In the genomic region with DNA sequence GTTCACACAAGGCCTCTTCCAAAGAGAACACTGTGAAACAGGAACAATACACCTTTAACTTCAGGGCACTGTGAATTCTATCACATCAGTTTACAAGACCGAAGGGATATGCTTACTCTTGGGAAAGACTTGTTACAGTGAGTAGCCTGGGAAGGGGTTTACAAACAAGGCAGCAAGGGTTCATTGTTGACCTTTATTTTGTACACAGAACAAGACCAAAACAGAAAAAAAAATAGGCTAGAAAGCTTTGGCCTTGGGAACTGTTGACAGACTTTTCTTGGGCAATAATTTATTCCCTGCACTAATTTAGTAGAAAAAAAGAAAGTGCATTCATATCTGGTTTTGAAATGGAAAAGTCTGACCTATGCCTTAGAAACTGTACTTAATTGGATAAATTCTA, we compare ENCODE assay signal across 13 mouse cellular contexts. TPM values are rescaled to one million over a fixed set of nuclear protein-coding genes. Genes with fewer than 3 reads are reported as not detected.
DNase-seq lines count a peak whose midpoint lies in the region; ATAC-seq lines count a peak whose summit lies in the region.
"Had no signal": no experiment of that assay in that cellular context is flagged by ENCODE, and none has a peak within 500 bp of the region (broad histone marks: within the 10 kb centered on the region; RNA-seq: fewer than 3 reads in every experiment).

No protein-coding gene starts in this region.

- no peak overlapping the region for H3K27ac ChIP-seq in heart, embryonic 13.5 days (replicated peaks)
- no peak overlapping the region for H3K27ac ChIP-seq in heart, embryonic 10.5 days
- no peak overlapping the region for H3K27ac ChIP-seq in midbrain, embryonic 12.5 days (replicated peaks)
- H3K27ac ChIP-seq in midbrain, embryonic 11.5 days (ENCODE audit: low read depth, low read length): no peak overlapping the region
- 0 out of 2 replicates have a peak overlapping the region, but pooled peaks have one; percentile 16 for H3K27ac ChIP-seq in hindbrain, embryonic 14.5 days
- H3K27ac ChIP-seq in neural tube, embryonic 13.5 days (replicated peaks): no peak overlapping the region

- WGBS in heart, embryonic 13.5 days: 61% methylated on average over 1 of the region's 1 CpGs
- WGBS in heart, embryonic 10.5 days: 73% methylated on average over 1 of the region's 1 CpGs
- WGBS in midbrain, embryonic 12.5 days: 89% methylated on average over 1 of the region's 1 CpGs
- WGBS in midbrain, embryonic 11.5 days: 94% methylated on average over 1 of the region's 1 CpGs
- WGBS in hindbrain, embryonic 14.5 days: 69% methylated on average over 1 of the region's 1 CpGs
- 70% methylated on average over 1 of the region's 1 CpGs for WGBS in neural tube, embryonic 13.5 days

- peak overlapping the region; percentile 37; the same call in 1 of the 2 replicates for H3K4me2 ChIP-seq in heart, embryonic 13.5 days
- H3K4me2 ChIP-seq in midbrain, embryonic 12.5 days (replicated peaks): peak overlapping the region; percentile 22
- H3K4me2 ChIP-seq in midbrain, embryonic 11.5 days: no peak overlapping the region
- peak overlapping the region; percentile 33 for H3K4me2 ChIP-seq in hindbrain, embryonic 14.5 days (replicated peaks)
- peak overlapping the region; percentile 90 for H3K4me2 ChIP-seq in neural tube, embryonic 13.5 days

- DNase-seq in heart, embryonic 10.5 days (ENCODE audit: low spot score): no peak
- DNase-seq in midbrain, embryonic 11.5 days (ENCODE audit: low spot score, missing footprints): no peak
- no peak for DNase-seq in hindbrain, embryonic 14.5 days (ENCODE audit: low spot score)
- no peak for DNase-seq in spleen, adult 18-20 months
- DNase-seq in embryo, embryonic 9.5 days (ENCODE audit: extremely low spot score): no peak
- DNase-seq: cerebellum, adult 2 months; kidney, adult 8-10 months; liver had no signal

- no peaks in the 10 kb centered on the region for H3K36me3 ChIP-seq in heart, embryonic 13.5 days
- no peaks in the 10 kb centered on the region for H3K36me3 ChIP-seq in heart, embryonic 10.5 days
- no peaks in the 10 kb centered on the region for H3K36me3 ChIP-seq in midbrain, embryonic 12.5 days
- no peaks in the 10 kb centered on the region for H3K36me3 ChIP-seq in midbrain, embryonic 11.5 days (ENCODE audit: control insufficient read depth, insufficient read depth, low read length)
- H3K36me3 ChIP-seq in hindbrain, embryonic 14.5 days (replicated peaks; ENCODE audit: control insufficient read depth, insufficient read depth): no peaks in the 10 kb centered on the region
- H3K36me3 ChIP-seq in neural tube, embryonic 13.5 days: no peaks in the 10 kb centered on the region

- no peaks in the 10 kb centered on the region for H3K9me3 ChIP-seq in heart, embryonic 13.5 days
- no peaks in the 10 kb centered on the region for H3K9me3 ChIP-seq in heart, embryonic 10.5 days
- H3K9me3 ChIP-seq in midbrain, embryonic 12.5 days: no peaks in the 10 kb centered on the region
- no peaks in the 10 kb centered on the region for H3K9me3 ChIP-seq in midbrain, embryonic 11.5 days (ENCODE audit: control insufficient read depth, low read length)
- no peaks in the 10 kb centered on the region for H3K9me3 ChIP-seq in hindbrain, embryonic 14.5 days (ENCODE audit: control insufficient read depth, low read length)
- no peaks in the 10 kb centered on the region for H3K9me3 ChIP-seq in neural tube, embryonic 13.5 days
- H3K9me3 ChIP-seq: megakaryocyte, embryonic 14.5 days had no signal

- no peaks in the 10 kb centered on the region for H3K27me3 ChIP-seq in heart, embryonic 13.5 days (replicated peaks)
- H3K27me3 ChIP-seq in heart, embryonic 10.5 days (ENCODE audit: insufficient read depth, poor library complexity, severe bottlenecking): no peaks in the 10 kb centered on the region
- no peaks in the 10 kb centered on the region for H3K27me3 ChIP-seq in midbrain, embryonic 12.5 days
- no peaks in the 10 kb centered on the region for H3K27me3 ChIP-seq in midbrain, embryonic 11.5 days (ENCODE audit: control insufficient read depth, insufficient read depth, low read length)
- no peaks in the 10 kb centered on the region for H3K27me3 ChIP-seq in hindbrain, embryonic 14.5 days (ENCODE audit: control insufficient read depth, insufficient read depth, low read length)
- H3K27me3 ChIP-seq in neural tube, embryonic 13.5 days: no peaks in the 10 kb centered on the region
- H3K27me3 ChIP-seq: Patski had no signal

- H3K9ac ChIP-seq in heart, embryonic 13.5 days: no peak overlapping the region; the same call in 1 of the 2 replicates
- 0 out of 2 replicates have a peak overlapping the region, but pooled peaks have one; percentile 6 for H3K9ac ChIP-seq in midbrain, embryonic 12.5 days (replicated peaks)
- H3K9ac ChIP-seq in midbrain, embryonic 11.5 days (ENCODE audit: low read length): no peak overlapping the region
- 0 out of 2 replicates have a peak overlapping the region, but pooled peaks have one; percentile 14 for H3K9ac ChIP-seq in hindbrain, embryonic 14.5 days
- peak overlapping the region; percentile 43 for H3K9ac ChIP-seq in neural tube, embryonic 13.5 days

- H3K4me1 ChIP-seq in heart, embryonic 13.5 days: peaks cover 60% of the 10 kb centered on the region
- peaks cover 43% of the 10 kb centered on the region for H3K4me1 ChIP-seq in heart, embryonic 10.5 days
- peaks cover 58% of the 10 kb centered on the region for H3K4me1 ChIP-seq in midbrain, embryonic 12.5 days
- H3K4me1 ChIP-seq in midbrain, embryonic 11.5 days (ENCODE audit: control insufficient read depth, insufficient read depth, low read length): peaks cover 39% of the 10 kb centered on the region
- H3K4me1 ChIP-seq in hindbrain, embryonic 14.5 days (replicated peaks; ENCODE audit: control insufficient read depth, insufficient read depth, low read length): peaks cover 47% of the 10 kb centered on the region
- peaks cover 64% of the 10 kb centered on the region for H3K4me1 ChIP-seq in neural tube, embryonic 13.5 days (replicated peaks)

- ATAC-seq in heart, embryonic 13.5 days (ENCODE audit: extremely low read depth, insufficient number of reproducible peaks, low FRiP score, low TSS enrichment): no peak
- no peak for ATAC-seq in midbrain, embryonic 12.5 days (ENCODE audit: low FRiP score, low read depth)
- no peak for ATAC-seq in midbrain, embryonic 11.5 days (ENCODE audit: low FRiP score)
- no peak for ATAC-seq in hindbrain, embryonic 14.5 days (ENCODE audit: low FRiP score)
- no peak for ATAC-seq in neural tube, embryonic 13.5 days (ENCODE audit: low read depth)
- ATAC-seq: Patski had no signal

- H3K4me3 ChIP-seq in heart, embryonic 13.5 days: no peak overlapping the region
- no peak overlapping the region for H3K4me3 ChIP-seq in heart, embryonic 10.5 days
- H3K4me3 ChIP-seq in midbrain, embryonic 12.5 days: no peak overlapping the region
- H3K4me3 ChIP-seq in midbrain, embryonic 11.5 days (ENCODE audit: low read depth, low read length): no peak overlapping the region
- no peak overlapping the region for H3K4me3 ChIP-seq in hindbrain, embryonic 14.5 days (replicated peaks; ENCODE audit: low read length)
- peak overlapping the region; percentile 9; the same call in 1 of the 2 replicates for H3K4me3 ChIP-seq in neural tube, embryonic 13.5 days
- H3K4me3 ChIP-seq: megakaryocyte, embryonic 14.5 days had no signal

RNA-seq across cellular contexts. Expression of a gene that starts 3.0 kb away (rescaled TPM):
- polyA plus RNA-seq in heart, embryonic 13.5 days (2015; fragmentation: Nextera tagmentation; extraction: Ambion mirVana): 37.8 and 39.9 TPM in 2 replicates
- polyA plus RNA-seq in heart, embryonic 10.5 days (2016; fragmentation: Nextera tagmentation; extraction: Ambion mirVana): 44.8 and 56.6 TPM in 2 replicates
- 141 and 144 TPM in 2 replicates for polyA plus RNA-seq in midbrain, embryonic 12.5 days (2016; fragmentation: Nextera tagmentation; extraction: Ambion mirVana)
- 94.6 and 95.0 TPM in 2 replicates for polyA plus RNA-seq in midbrain, embryonic 11.5 days (2014; fragmentation: Nextera tagmentation; extraction: Ambion mirVana)
- polyA plus RNA-seq in hindbrain, embryonic 14.5 days (2014; fragmentation: Nextera tagmentation; extraction: Ambion mirVana): 188 and 194 TPM in 2 replicates
- 123 and 130 TPM in 2 replicates for polyA plus RNA-seq in neural tube, embryonic 13.5 days (2015; fragmentation: Nextera tagmentation; extraction: Ambion mirVana)

Comparison
In these comparisons a context has a peak if more than half of its experiments do, and no peak if none do; other contexts are left out.
1. H3K9ac ChIP-seq: peak in midbrain, embryonic 12.5 days (single experiment), hindbrain, embryonic 14.5 days (single experiment) and neural tube, embryonic 13.5 days (single experiment); none in heart, embryonic 13.5 days (single experiment) and midbrain, embryonic 11.5 days (single experiment).